8 mouse cellular contexts compared by ENCODE assay signal in the genomic region with DNA sequence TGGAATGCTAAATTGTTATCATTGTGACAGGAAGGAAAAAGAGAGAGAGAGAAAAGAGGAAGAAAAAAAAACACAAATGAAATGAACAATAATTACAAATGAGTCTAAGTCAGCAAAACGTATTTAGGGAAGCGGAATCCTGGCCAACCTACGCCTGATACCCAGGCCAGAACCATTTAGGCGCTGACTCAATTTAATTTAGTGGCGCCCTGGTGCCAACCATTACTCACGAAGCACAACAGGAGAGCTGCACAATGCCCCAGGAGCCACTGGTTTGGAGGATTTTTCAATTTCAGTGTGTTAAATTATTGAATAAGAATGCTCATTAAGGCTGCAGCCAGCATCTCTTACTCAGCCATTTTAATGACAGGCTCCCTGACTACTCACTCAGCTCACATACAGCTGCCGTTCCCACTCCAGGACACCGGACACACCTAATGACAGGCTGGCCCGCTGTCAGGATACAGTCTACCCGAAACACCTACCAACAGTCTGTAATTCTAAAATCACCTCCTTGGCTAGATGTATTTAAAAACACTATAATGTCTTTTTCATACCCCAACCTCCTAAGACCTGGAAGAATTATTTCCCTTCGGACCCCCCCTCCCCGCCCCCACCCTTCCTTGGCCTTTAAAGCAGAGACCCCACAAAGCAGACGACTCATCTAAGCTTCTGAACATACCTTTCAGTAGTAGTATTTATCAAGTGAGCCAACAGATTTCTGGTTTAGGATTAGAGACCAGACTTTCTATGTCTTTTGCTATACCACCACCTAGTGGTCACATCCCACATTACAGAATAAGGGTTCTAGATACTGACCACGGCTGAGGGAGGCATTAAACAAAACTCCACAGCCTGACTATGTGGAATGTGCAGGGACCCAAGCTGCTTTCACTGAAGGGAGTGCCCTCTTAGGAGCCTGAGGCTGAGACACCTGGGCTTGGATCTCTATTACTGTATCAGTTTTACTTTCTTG. TPM values are rescaled to one million over a fixed set of nuclear protein-coding genes. Genes with fewer than 3 reads are reported as not detected.
DNase-seq lines count a peak whose midpoint lies in the region; ATAC-seq and TF ChIP-seq lines count a peak whose summit lies in the region.

No protein-coding gene starts in this region.

- no peak overlapping the region for H3K4me3 ChIP-seq in forebrain, embryonic 16.5 days (replicated peaks; ENCODE audit: low read length)
- H3K4me3 ChIP-seq in kidney, postnatal 0 days (replicated peaks; ENCODE audit: low read depth, low read length), result no peak overlapping the region
- no peak overlapping the region for H3K4me3 ChIP-seq in lung, embryonic 16.5 days (ENCODE audit: low read length)

- no peaks in the 10 kb centered on the region for H3K4me1 ChIP-seq in forebrain, embryonic 16.5 days (replicated peaks; ENCODE audit: control insufficient read depth, insufficient read depth, low read length)
- no peaks in the 10 kb centered on the region for H3K4me1 ChIP-seq in kidney, postnatal 0 days (replicated peaks; ENCODE audit: insufficient read depth, low read length)
- H3K4me1 ChIP-seq in lung, embryonic 16.5 days (replicated peaks; ENCODE audit: control insufficient read depth, insufficient read depth, low read length), result no peaks in the 10 kb centered on the region

- H3K27ac ChIP-seq in forebrain, embryonic 16.5 days (ENCODE audit: low read length), result no peak overlapping the region
- no peak overlapping the region for H3K27ac ChIP-seq in kidney, postnatal 0 days
- no peak overlapping the region for H3K27ac ChIP-seq in lung, embryonic 16.5 days (ENCODE audit: low read length)

- ATAC-seq in forebrain, embryonic 16.5 days, result peak; percentile 67
- peak; percentile 38; the same call in 1 of the 2 replicates for ATAC-seq in kidney, postnatal 0 days (replicated peaks; ENCODE audit: low FRiP score, low read depth)
- ATAC-seq in lung, embryonic 16.5 days (ENCODE audit: low read depth), result peak; percentile 62

- H3K9ac ChIP-seq in forebrain, embryonic 16.5 days (replicated peaks; ENCODE audit: low read depth, low read length), result no peak overlapping the region
- H3K9ac ChIP-seq in kidney, postnatal 0 days (ENCODE audit: low read depth, low read length), result no peak overlapping the region
- no peak overlapping the region for H3K9ac ChIP-seq in lung, embryonic 16.5 days (ENCODE audit: low read length)

- no peak overlapping the region for H3K4me2 ChIP-seq in forebrain, embryonic 16.5 days (ENCODE audit: low read length)
- no peak overlapping the region for H3K4me2 ChIP-seq in kidney, postnatal 0 days (ENCODE audit: low read length)
- no peak overlapping the region for H3K4me2 ChIP-seq in lung, embryonic 16.5 days (ENCODE audit: low read depth, low read length)

- WGBS in forebrain, embryonic 16.5 days, result 64% methylated on average over 14 of the region's 14 CpGs
- 72% methylated on average over 14 of the region's 14 CpGs for WGBS in kidney, postnatal 0 days
- 67% methylated on average over 14 of the region's 14 CpGs for WGBS in lung, embryonic 16.5 days

- H3K36me3 ChIP-seq in forebrain, embryonic 16.5 days (ENCODE audit: control insufficient read depth, insufficient read depth), result peaks cover 19% of the 10 kb centered on the region
- H3K36me3 ChIP-seq in kidney, postnatal 0 days (ENCODE audit: insufficient read depth, low read length), result peaks cover 21% of the 10 kb centered on the region; the same call in 1 of the 2 replicates
- H3K36me3 ChIP-seq in lung, embryonic 16.5 days (ENCODE audit: control insufficient read depth, insufficient read depth, low read length), result peaks cover 26% of the 10 kb centered on the region; the same call in 1 of the 2 replicates

- TF ChIP-seq CTCF in kidney, postnatal 0 days (IDR thresholded peaks at IDR 0.05; ENCODE audit: low read depth), result peak; percentile 84

- H3K27me3 ChIP-seq in forebrain, embryonic 16.5 days (replicated peaks; ENCODE audit: control insufficient read depth, insufficient read depth, low read length), result no peaks in the 10 kb centered on the region
- no peaks in the 10 kb centered on the region for H3K27me3 ChIP-seq in kidney, postnatal 0 days (ENCODE audit: insufficient read depth, low read length)
- no peaks in the 10 kb centered on the region for H3K27me3 ChIP-seq in lung, embryonic 16.5 days (ENCODE audit: control insufficient read depth, insufficient read depth, low read depth, low read length)

- H3K9me3 ChIP-seq in forebrain, embryonic 16.5 days (ENCODE audit: control insufficient read depth, low read length), result no peaks in the 10 kb centered on the region
- no peaks in the 10 kb centered on the region for H3K9me3 ChIP-seq in kidney, postnatal 0 days (replicated peaks; ENCODE audit: low read length)
- no peaks in the 10 kb centered on the region for H3K9me3 ChIP-seq in lung, embryonic 16.5 days (ENCODE audit: control insufficient read depth, low read length)

- DNase-seq in adrenal gland, adult 2 months, result peak; percentile 52
- DNase-seq in adrenal gland, postnatal 4 days (ENCODE audit: low spot score in 2 of 2), result no peak
- peak; percentile 74 for DNase-seq in CD4-positive helper T cell, adult 2 months (ENCODE audit: low read depth, low spot score)
- peak; percentile 66 for DNase-seq in c-Kit-positive CD71-positive TER-119-negative erythroid progenitor cells, embryonic 14.5 days (ENCODE audit: low read depth)
- peak; percentile 91 for DNase-seq in kidney, postnatal 0 days (ENCODE audit: low spot score)
- DNase-seq in retina, adult 2 months (ENCODE audit: low read depth, low spot score), result peak; percentile 73

RNA-seq across cellular contexts. Expression of gene Gpr68, which starts 17.9 kb away (rescaled TPM):
- 1 to 10 TPM in 1 of 2 experiments, under 1 TPM in 1; 0.52 to 1.2 TPM for total RNA-seq in adrenal gland, adult 2 months (2021)
- 1.4 and 2.1 TPM in 2 replicates for polyA plus RNA-seq in adrenal gland, adult 2 months (2012; rRNA removed)
- total RNA-seq in adrenal gland, postnatal 4 days (2021), result 1 to 10 TPM; 2.5 to 2.8 TPM
- polyA plus RNA-seq in forebrain, embryonic 16.5 days (2015; fragmentation: Nextera tagmentation; extraction: Ambion mirVana), result 0.87 and 1.7 TPM in 2 replicates
- 0.36 and 0.57 TPM in 2 replicates for polyA plus RNA-seq in kidney, postnatal 0 days (2015; fragmentation: Nextera tagmentation; extraction: Ambion mirVana)
- polyA plus RNA-seq in lung, embryonic 16.5 days (2015; fragmentation: Nextera tagmentation; extraction: Ambion mirVana), result 0.47 and 0.58 TPM in 2 replicates

Comparison
In these comparisons a context has a peak if more than half of its experiments do, and no peak if none do; other contexts are left out.
1. DNase-seq: peak in adrenal gland, adult 2 months (single experiment), CD4-positive helper T cell, adult 2 months (single experiment), c-Kit-positive CD71-positive TER-119-negative erythroid progenitor cells, embryonic 14.5 days (single experiment), kidney, postnatal 0 days (single experiment) and retina, adult 2 months (single experiment); none in adrenal gland, postnatal 4 days (0 of 2).
2. Peak in every context shown above with its lines, with median percentiles within 50 percentile points of each other: ATAC-seq.